Mouse (Mus musculus): Measurements from ENCODE around the gene Kif5a. TPM values are rescaled to one million over a fixed set of nuclear protein-coding genes. Genes with fewer than 3 reads are reported as not detected.
A peak's percentile ranks its signal among the peaks of the same experiment; 100 is the strongest.

The Kif5a gene
- total and polyA plus RNA-seq, 3 experiments, result 0.11 to 0.22 TPM; not detected in 1

DNA sequence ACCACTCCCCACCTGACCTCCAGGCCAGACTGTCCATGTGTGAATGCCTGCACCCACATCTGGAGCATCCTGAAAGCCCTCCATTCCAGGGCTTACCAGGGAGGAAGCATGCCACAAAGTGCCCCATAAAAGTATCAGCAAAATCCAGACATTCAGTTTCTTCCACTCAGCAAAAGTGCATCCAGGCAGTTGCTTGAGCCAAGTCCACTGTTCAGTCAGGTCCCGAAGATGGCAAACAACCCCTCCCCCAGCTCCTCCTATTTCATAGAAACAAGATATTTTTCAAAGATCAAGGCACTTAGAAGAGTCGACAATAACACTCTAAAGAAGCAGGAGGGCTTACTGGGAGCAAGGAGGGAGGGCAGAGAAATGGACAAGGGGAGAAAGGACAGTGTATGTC is 64.7 kb downstream of the Kif5a start:
- H3K27me3 ChIP-seq (ENCODE audit: insufficient read depth, low read length), result no peaks in the 10 kb centered on the region
- H3K36me3 ChIP-seq (replicated peaks), result peaks cover 72% of the 10 kb centered on the region
- ATAC-seq (ENCODE audit: extremely low read depth, insufficient number of reproducible peaks, low FRiP score, poor library complexity, severe bottlenecking) (no peak), DNase-seq (ENCODE audit: low spot score) (no peak)
- TF ChIP-seq POLR2AphosphoS5 (IDR thresholded peaks at IDR 0.05; ENCODE audit: insufficient replicate concordance, low read depth, low read length) (no peak), CTCF (IDR thresholded peaks at IDR 0.05; ENCODE audit: low read depth, low read length) (no peak), GATA2 (IDR thresholded peaks at IDR 0.05; ENCODE audit: borderline replicate concordance, low read depth, low read length) (no peak), TAL1 (conservative IDR thresholded peaks at IDR 0.05; ENCODE audit: low read depth, low read length) (no peak), GATA1 (IDR thresholded peaks at IDR 0.05; ENCODE audit: borderline replicate concordance, low read length) (no peak)
- H3K4me1 ChIP-seq (ENCODE audit: insufficient read depth, low read depth, low read length), result peaks cover 86% of the 10 kb centered on the region
- peak overlapping the region; percentile 20; the same call in 1 of the 2 replicates for H3K4me3 ChIP-seq (ENCODE audit: low read depth, low read length)
- no peaks in the 10 kb centered on the region for H3K9me3 ChIP-seq (replicated peaks)

DNA sequence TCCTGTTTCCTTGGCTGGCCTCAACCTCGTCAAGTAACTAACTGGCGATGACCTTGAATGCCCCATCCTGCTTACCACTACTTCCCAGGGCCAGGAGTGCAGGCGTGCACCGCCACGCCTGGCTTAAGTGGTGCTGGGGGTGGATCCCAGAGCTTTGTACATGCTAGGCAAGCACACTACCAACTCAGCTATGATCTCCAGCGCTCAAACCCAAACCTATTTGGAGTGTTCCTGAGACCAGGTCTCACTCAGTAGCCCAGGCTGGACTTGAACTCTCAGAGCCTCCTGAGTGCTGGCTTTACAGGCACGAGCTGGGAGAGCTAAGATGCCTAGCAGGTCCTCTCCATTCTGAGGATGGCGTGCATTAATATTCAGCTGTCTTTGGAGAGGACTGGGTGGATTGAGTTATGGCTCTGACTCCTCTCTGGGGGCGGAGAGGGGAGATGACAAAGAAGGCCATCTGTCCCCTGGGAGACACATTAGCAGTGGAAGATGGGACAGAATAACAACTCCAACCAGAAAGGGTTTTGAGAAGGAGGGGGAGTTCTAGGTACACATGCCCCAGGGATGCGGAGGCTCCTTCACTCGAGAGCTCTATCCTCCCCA is 65.5 kb downstream of the Kif5a start:
- ATAC-seq (ENCODE audit: extremely low read depth, insufficient number of reproducible peaks, low FRiP score, poor library complexity, severe bottlenecking), result no peak
- no peak for DNase-seq (ENCODE audit: low spot score)
- Histone ChIP-seq H3K4me1 (ENCODE audit: insufficient read depth, low read depth, low read length) (peaks cover 86% of the 10 kb centered on the region), H3K27me3 (ENCODE audit: insufficient read depth, low read length) (no peaks in the 10 kb centered on the region), H3K9me3 (replicated peaks) (no peaks in the 10 kb centered on the region), H3K36me3 (replicated peaks) (peaks cover 72% of the 10 kb centered on the region), H3K4me3 (ENCODE audit: low read depth, low read length) (peak overlapping the region; percentile 20; the same call in 1 of the 2 replicates)
- TF ChIP-seq TAL1 (conservative IDR thresholded peaks at IDR 0.05; ENCODE audit: low read depth, low read length) (no peak), GATA1 (IDR thresholded peaks at IDR 0.05; ENCODE audit: borderline replicate concordance, low read length) (no peak), CTCF (IDR thresholded peaks at IDR 0.05; ENCODE audit: low read depth, low read length) (no peak)

DNA sequence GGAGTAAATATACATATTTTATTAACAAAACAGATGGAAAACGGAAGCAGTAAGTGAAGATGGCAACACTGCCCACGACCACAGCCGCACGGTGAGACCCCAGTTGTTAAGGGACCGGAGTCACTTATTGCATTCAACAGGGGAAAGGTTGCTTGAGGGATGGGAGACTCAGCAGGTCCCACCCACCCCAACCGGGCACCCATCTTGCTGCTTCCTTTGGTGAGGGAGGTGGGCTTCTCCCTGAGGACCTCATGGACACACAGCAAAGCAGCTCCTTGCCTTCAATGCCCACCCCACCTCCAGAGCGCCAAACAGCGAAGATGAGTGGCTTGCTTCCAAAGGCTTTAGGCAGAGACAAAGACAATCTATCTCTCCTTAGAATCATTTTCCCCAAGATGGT is 66.0 kb downstream of the Kif5a start:
- TF ChIP-seq POLR2AphosphoS5 (IDR thresholded peaks at IDR 0.05; ENCODE audit: insufficient replicate concordance, low read depth, low read length) (no peak), GATA1 (IDR thresholded peaks at IDR 0.05; ENCODE audit: borderline replicate concordance, low read length) (no peak), TAL1 (conservative IDR thresholded peaks at IDR 0.05; ENCODE audit: low read depth, low read length) (no peak), CTCF (IDR thresholded peaks at IDR 0.05; ENCODE audit: low read depth, low read length) (no peak)
- DNase-seq (ENCODE audit: low spot score), result no peak
- H3K36me3 ChIP-seq (replicated peaks), result peaks cover 71% of the 10 kb centered on the region
- ATAC-seq (ENCODE audit: extremely low read depth, insufficient number of reproducible peaks, low FRiP score, poor library complexity, severe bottlenecking), result no peak
- H3K4me3 ChIP-seq (ENCODE audit: low read depth, low read length), result peak overlapping the region; percentile 16; the same call in 1 of the 2 replicates
- peaks cover 88% of the 10 kb centered on the region for H3K4me1 ChIP-seq (ENCODE audit: insufficient read depth, low read depth, low read length)
- no peaks in the 10 kb centered on the region for H3K9me3 ChIP-seq (replicated peaks)
- H3K27me3 ChIP-seq (ENCODE audit: insufficient read depth, low read length), result no peaks in the 10 kb centered on the region

DNA sequence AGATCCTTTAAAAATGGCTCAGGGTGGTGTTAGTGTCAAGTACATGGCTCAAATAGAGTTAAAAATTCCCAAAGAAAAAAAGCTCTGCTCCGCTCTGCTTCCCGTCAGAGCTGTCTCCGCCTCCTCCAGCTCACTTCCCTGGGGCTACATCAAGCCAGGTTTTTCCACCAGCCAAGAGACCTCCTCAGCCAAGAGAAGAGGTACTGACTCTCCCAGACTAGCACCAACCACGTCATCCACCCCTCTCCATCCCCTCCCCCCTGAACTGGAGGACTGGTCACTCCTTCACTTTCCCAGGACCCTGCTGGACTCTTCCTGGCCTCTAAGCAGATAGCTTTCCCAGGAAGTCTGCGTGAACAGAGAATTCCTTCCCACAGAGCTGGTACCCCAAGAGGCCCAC is 66.8 kb downstream of the Kif5a start:
- H3K27me3 ChIP-seq (ENCODE audit: insufficient read depth, low read length), result no peaks in the 10 kb centered on the region
- no peak for DNase-seq (ENCODE audit: low spot score)
- H3K9me3 ChIP-seq (replicated peaks), result no peaks in the 10 kb centered on the region
- peak overlapping the region; percentile 88; the same call in 1 of the 2 replicates for H3K4me3 ChIP-seq (ENCODE audit: low read depth, low read length)
- H3K36me3 ChIP-seq (replicated peaks), result peaks cover 70% of the 10 kb centered on the region
- no peak for ATAC-seq (ENCODE audit: extremely low read depth, insufficient number of reproducible peaks, low FRiP score, poor library complexity, severe bottlenecking)
- peaks cover 90% of the 10 kb centered on the region for H3K4me1 ChIP-seq (ENCODE audit: insufficient read depth, low read depth, low read length)
- TF ChIP-seq CTCF (IDR thresholded peaks at IDR 0.05; ENCODE audit: low read depth, low read length) (no peak), GATA1 (IDR thresholded peaks at IDR 0.05; ENCODE audit: borderline replicate concordance, low read length) (no peak), GATA2 (IDR thresholded peaks at IDR 0.05; ENCODE audit: borderline replicate concordance, low read depth, low read length) (no peak), POLR2AphosphoS5 (IDR thresholded peaks at IDR 0.05; ENCODE audit: insufficient replicate concordance, low read depth, low read length) (no peak), TAL1 (conservative IDR thresholded peaks at IDR 0.05; ENCODE audit: low read depth, low read length) (no peak)

DNA sequence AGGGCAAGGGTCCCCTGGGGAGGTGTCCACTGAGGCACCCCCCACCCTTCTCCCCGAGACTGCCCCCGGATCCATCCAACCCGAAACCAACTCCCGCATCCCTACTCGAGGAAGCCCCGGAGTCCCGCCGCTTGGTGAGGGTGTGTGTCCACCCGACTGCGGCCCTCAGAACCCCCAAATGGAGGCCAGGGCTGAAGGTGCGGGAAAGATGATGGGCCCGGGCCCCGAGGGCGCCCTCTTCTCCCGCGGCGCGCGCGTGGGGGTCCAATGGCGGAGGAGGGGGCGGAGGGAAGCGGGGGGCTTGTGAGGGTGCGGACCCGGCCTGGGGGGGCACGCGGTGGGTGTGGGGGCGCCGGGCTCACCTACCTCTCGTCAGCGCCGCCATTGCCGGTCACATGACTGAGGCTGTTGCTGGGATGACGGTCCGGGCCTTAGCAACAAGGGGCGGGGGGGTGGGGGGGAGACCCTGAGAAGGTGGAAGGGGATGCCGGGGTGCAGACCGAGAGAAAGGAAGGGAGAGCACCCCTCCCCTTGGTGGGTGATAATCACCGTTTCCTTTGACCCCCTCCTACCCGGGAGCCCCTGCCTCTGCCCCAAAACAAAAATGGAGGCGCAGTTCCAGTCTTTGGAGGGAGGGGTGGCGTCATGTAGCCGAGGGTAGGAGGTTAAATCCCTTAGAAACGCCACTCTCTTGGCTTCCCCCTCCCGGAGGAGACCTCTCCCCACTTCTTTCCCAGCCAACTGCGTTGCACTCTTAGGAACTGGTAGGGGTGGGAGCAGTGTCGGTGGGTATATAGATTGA is 67.6 kb downstream of the Kif5a start, which contains the start of gene Dtx3:
Gene Dtx3 (minus strand): TSS at position 401 of the 802 bp plus-strand sequence.
- DNase-seq (ENCODE audit: low spot score) (peak; percentile 46), ATAC-seq (ENCODE audit: extremely low read depth, insufficient number of reproducible peaks, low FRiP score, poor library complexity, severe bottlenecking) (no peak)
- Histone ChIP-seq H3K4me1 (ENCODE audit: insufficient read depth, low read depth, low read length) (peaks cover 92% of the 10 kb centered on the region), H3K9me3 (replicated peaks) (no peaks in the 10 kb centered on the region), H3K27me3 (ENCODE audit: insufficient read depth, low read length) (no peaks in the 10 kb centered on the region), H3K4me3 (ENCODE audit: low read depth, low read length) (peak within 1 kb of the TSS; percentile 88), H3K36me3 (replicated peaks) (peaks cover 71% of the 10 kb centered on the region)
- no peak for TF ChIP-seq TAL1 (conservative IDR thresholded peaks at IDR 0.05; ENCODE audit: low read depth, low read length)
- TF ChIP-seq CTCF (IDR thresholded peaks at IDR 0.05; ENCODE audit: low read depth, low read length), result no peak

DNA sequence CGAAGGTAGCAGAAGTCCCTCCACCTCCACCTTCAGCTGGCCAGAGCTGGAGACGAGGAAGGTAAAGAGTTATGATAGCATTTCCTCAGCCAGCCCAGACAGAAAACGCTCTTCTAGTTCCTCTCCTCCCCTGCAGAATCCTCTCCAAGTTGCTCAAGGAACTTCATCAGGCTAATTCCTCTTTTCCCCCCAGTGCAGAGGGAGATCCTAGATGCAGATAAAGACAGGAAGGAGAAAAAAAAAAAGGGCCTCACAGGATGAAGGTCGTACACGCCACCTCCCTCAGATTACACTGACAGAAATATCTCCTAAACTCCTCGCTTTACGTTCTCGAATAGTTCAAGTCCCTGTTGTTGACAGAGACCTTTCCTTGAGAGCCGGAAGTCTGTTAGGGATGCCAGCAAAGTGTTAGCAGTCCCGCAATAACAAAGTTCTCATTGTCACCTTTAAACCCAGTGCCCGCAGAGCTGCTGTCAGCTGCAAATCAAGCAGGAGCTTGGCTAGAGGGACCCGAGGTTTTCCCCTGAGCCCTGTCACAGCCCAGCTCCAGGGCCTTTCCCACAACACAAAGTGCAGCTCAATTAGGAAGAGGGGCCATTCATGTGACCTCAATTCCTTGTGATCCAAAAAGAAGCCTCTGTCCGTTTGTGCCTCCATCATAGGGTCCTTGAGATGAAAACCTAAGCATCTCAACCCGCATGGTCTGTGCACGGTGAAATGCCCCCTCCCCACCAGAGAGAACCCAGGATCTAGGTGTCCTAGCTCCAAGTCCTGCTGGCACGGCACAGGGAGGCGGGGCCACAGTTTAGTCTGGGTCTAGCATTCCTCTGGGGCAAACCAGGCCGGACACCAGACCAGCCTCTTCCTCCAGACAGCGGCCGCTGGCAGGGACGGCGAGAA is 68.5 kb downstream of the Kif5a start:
- H3K27me3 ChIP-seq (ENCODE audit: insufficient read depth, low read length), result no peaks in the 10 kb centered on the region
- H3K36me3 ChIP-seq (replicated peaks), result peaks cover 65% of the 10 kb centered on the region
- H3K4me1 ChIP-seq (ENCODE audit: insufficient read depth, low read depth, low read length), result peaks cover 91% of the 10 kb centered on the region
- TF ChIP-seq POLR2AphosphoS5 (IDR thresholded peaks at IDR 0.05; ENCODE audit: insufficient replicate concordance, low read depth, low read length), result no peak
- no peak for TF ChIP-seq CTCF (IDR thresholded peaks at IDR 0.05; ENCODE audit: low read depth, low read length)
- TF ChIP-seq TAL1 (conservative IDR thresholded peaks at IDR 0.05; ENCODE audit: low read depth, low read length), result no peak
- no peak for TF ChIP-seq GATA1 (IDR thresholded peaks at IDR 0.05; ENCODE audit: borderline replicate concordance, low read length)
- no peak for TF ChIP-seq GATA2 (IDR thresholded peaks at IDR 0.05; ENCODE audit: borderline replicate concordance, low read depth, low read length)
- DNase-seq (ENCODE audit: low spot score), result no peak
- H3K4me3 ChIP-seq (ENCODE audit: low read depth, low read length), result peak overlapping the region; percentile 88
- H3K9me3 ChIP-seq (replicated peaks), result no peaks in the 10 kb centered on the region
- peak; percentile 15; the same call in 1 of the 2 replicates for ATAC-seq (ENCODE audit: extremely low read depth, insufficient number of reproducible peaks, low FRiP score, poor library complexity, severe bottlenecking)
